Mouse (Mus musculus): ENCODE data around the gene Cd27.

DNA sequence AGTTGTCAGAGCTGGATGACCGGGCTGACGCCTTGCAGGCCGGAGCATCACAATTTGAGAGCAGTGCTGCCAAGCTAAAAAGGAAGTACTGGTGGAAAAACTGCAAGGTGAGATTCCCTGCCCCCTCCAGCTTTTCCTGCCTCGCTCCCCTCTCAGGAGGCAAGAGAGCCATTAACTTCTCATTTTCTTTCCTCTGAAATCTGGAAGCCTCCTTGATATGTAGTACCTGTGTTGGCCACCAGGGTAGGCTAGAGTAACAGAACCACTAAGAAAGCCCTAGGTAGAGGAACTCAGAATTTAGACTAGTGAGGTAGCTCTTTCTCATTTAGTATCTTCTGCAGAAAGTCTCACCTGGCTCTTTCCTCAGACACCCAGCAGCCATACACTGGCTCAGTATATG, 17.8 kb downstream of the Cd27 start:
- TF ChIP-seq EP300 (IDR thresholded peaks at IDR 0.05; ENCODE audit: low read depth) = no peak
- TF ChIP-seq CTCF (IDR thresholded peaks at IDR 0.05; ENCODE audit: low read depth) = peak; percentile 81

Measured in liver, embryonic 14.5 days (tissue).